Mouse (Mus musculus): ENCODE measurements around the gene Kcnn4.

DNA sequence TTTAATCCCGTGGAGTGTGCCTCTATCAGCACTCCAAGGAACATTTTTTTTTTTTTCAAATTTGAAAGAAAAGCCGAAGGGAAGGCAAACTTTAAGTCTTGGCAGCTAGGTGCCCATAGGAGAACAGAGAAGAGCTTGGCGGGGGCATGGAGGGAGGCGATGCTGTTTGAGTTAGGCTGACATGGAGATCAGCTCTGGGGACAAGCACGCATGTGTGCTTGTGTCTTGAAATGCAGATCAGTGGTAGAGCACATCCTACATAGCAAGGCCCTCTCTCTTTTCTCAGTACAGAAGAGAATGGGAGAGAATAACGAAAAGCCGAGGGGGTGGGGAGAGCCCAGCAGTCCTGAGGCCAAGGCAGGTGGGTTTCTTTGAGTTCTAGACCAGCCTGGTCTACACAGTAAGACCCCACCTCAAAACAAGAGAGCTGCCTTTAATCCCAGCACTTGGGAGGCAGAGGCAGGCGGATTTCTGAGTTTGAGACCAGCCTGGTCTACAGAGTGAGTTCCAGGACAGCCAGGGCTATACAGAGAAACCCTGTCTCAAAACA lies 28.4 kb downstream of the Kcnn4 start:
- no peak for TF ChIP-seq RCOR1 (IDR thresholded peaks at IDR 0.05; ENCODE audit: low read depth, low read length)
- TF ChIP-seq POLR2A (IDR thresholded peaks at IDR 0.05; ENCODE audit: control insufficient read depth in 1 of 2, insufficient read depth in 1 of 2, low read depth in 1 of 2, low read length in 2 of 2, poor library complexity in 1 of 2): no peak
- no peak for TF ChIP-seq BHLHE40 (IDR thresholded peaks at IDR 0.05; ENCODE audit: borderline replicate concordance, low read depth, low read length)
- no peak for TF ChIP-seq MAFK (IDR thresholded peaks at IDR 0.05; ENCODE audit: borderline replicate concordance, low read depth, low read length)
- no peak for TF ChIP-seq HCFC1 (IDR thresholded peaks at IDR 0.05; ENCODE audit: low read depth, low read length)
- TF ChIP-seq CTCF (IDR thresholded peaks at IDR 0.05 in 2 of 3, conservative IDR thresholded peaks at IDR 0.05 in 1 of 3; ENCODE audit: control insufficient read depth in 1 of 3, insufficient read depth in 1 of 3, low read depth in 2 of 3, low read length in 3 of 3, poor library complexity in 1 of 3, severe bottlenecking in 1 of 3): no peak
- no peak for TF ChIP-seq TCF12 (IDR thresholded peaks at IDR 0.05; ENCODE audit: low read depth, low read length)
- TF ChIP-seq MYC (IDR thresholded peaks at IDR 0.05; ENCODE audit: low read depth, low read length): no peak
